Comparison of ENCODE assay signal across 7 mouse cellular contexts in the genomic region with DNA sequence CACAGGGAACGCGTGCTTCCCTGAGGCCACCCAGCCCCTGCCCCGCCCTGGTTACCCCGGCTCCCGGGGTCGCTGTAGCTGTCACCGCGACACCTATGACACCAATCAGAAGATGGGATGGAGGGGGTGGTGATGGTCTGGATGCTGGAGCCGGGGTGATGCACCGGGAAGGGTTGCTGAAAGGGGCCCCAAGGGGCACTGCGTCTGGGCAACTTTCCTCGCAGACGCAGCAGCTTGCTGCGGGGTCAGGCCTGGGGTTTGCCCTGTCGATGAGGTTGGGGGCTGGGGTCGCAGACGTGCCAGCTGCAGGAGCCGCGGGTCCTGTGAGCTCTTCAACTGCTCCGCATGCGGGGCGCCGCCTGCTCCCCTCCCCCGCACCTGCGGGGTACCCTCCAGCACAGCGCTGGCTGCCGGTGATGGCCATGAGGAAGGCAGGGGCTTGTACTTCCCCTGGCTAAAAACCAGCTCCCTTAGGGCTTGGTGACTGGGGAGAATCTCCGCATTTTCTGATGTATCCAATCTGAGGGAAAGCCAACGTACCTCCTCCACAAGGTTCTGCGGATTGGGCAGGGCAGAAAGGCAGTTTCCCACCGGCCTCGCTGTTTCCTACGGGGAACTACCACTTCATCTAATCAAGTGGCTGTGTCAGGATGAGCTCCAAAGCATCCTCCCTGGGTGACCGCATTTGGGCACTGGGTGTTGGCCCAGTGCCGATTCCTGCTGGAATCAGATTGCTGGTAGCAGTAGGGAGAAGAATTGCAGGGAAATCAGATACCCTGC. TPM values are rescaled to one million over a fixed set of nuclear protein-coding genes. Genes with fewer than 3 reads are reported as not detected.
A peak's percentile ranks its signal among the peaks of the same experiment; 100 is the strongest.
DNase-seq lines count a peak whose midpoint lies in the region; ATAC-seq lines count a peak whose summit lies in the region.

No protein-coding gene starts in this region.

- no peaks in the 10 kb centered on the region for H3K36me3 ChIP-seq in neural tube, embryonic 11.5 days (ENCODE audit: control insufficient read depth, insufficient read depth, low read length)

- H3K9ac ChIP-seq in neural tube, embryonic 11.5 days (ENCODE audit: low read length), result peak overlapping the region; percentile 44

- H3K27me3 ChIP-seq in neural tube, embryonic 11.5 days (ENCODE audit: control insufficient read depth, insufficient read depth, low read length), result no peaks in the 10 kb centered on the region

- H3K4me1 ChIP-seq in neural tube, embryonic 11.5 days (ENCODE audit: control insufficient read depth, insufficient read depth, low read length), result no peaks in the 10 kb centered on the region

- under 1% methylated on average over 35 of the region's 35 CpGs for WGBS in neural tube, embryonic 11.5 days

- H3K4me2 ChIP-seq in neural tube, embryonic 11.5 days (ENCODE audit: low read depth), result peak overlapping the region; percentile 97

- no peak overlapping the region for H3K27ac ChIP-seq in neural tube, embryonic 11.5 days (ENCODE audit: low read depth, low read length)

- 0 out of 2 replicates have a peak, but pooled peaks have one; percentile 5 for ATAC-seq in granulocyte monocyte progenitor cell, adult 5-6 weeks (replicated peaks; ENCODE audit: poor library complexity, severe bottlenecking)
- ATAC-seq in neural tube, embryonic 11.5 days (ENCODE audit: insufficient read depth, low FRiP score, low TSS enrichment), result peak; percentile 84

- peak overlapping the region; percentile 50 for H3K4me3 ChIP-seq in neural tube, embryonic 11.5 days (ENCODE audit: low read depth, low read length)

- no peaks in the 10 kb centered on the region for H3K9me3 ChIP-seq in neural tube, embryonic 11.5 days (ENCODE audit: control insufficient read depth, low read length)

- peak; percentile 4 for DNase-seq in ovary, postnatal 36 days (ENCODE audit: low spot score)
- DNase-seq in ovary, postnatal 10 days (ENCODE audit: low spot score), result no peak
- peak; percentile 89 to 91 for DNase-seq in cerebellum, postnatal 14 days
- DNase-seq in left cerebral cortex, adult 11 months (ENCODE audit: low spot score), result peak; percentile 42
- DNase-seq in neural tube, embryonic 11.5 days (ENCODE audit: low spot score), result peak; percentile 46
- no peak for DNase-seq in T-cell, adult 2 months (ENCODE audit: low spot score)

RNA-seq across cellular contexts. Expression of gene Cntn1, which starts 0.6 kb away (rescaled TPM):
- not detected in 2 replicates for total RNA-seq in granulocyte monocyte progenitor cell, adult 5-6 weeks (2014; fragmentation: Nextera tagmentation)
- not detected in 2 replicates for total RNA-seq in granulocyte monocyte progenitor cell, adult 5-6 weeks (2017)
- polyA plus RNA-seq in neural tube, embryonic 11.5 days (2014; fragmentation: Nextera tagmentation; extraction: Ambion mirVana), result 7.9 and 9.0 TPM in 2 replicates

Comparison
In these comparisons a context has a peak if more than half of its experiments do, and no peak if none do; other contexts are left out.
1. DNase-seq: peak in ovary, postnatal 36 days (single experiment), cerebellum, postnatal 14 days (2 of 2), left cerebral cortex, adult 11 months (single experiment) and neural tube, embryonic 11.5 days (single experiment); none in ovary, postnatal 10 days (single experiment) and T-cell, adult 2 months (single experiment).